Mouse (Mus musculus) MEL-GATA-1-ER (cell line): Measurements from ENCODE around the gene Eno1.
"Not testable (repeated sequence)": the region's sequence is repeated elsewhere in the genome, so short reads cannot be mapped to it uniquely, and the experiment has no call there.

ENCODE experiments used
- DNase-seq: peaks from one replicate; pipeline ENCODE4 v3.0.0-alpha.2; 2012; ENCODE audit warnings: low read depth; ENCODE audit errors: extremely low read depth

Eno1 gene

GRCm38 (mm10) chr4:150280459-150280858 is 43.9 kb downstream of the Eno1 start:
- DNase-seq: no peak

GRCm38 (mm10) chr4:150281018-150281761 is 44.7 kb downstream of the Eno1 start, which contains the start of gene Rere:
TSS of gene Rere (plus strand) at chr4:150281646.
- DNase-seq: peak; percentile 75

- DNase-seq: no peak
Observed at GRCm38 (mm10) chr4:150281891-150282630, 45.5 kb downstream of the Eno1 start.

- no peak for DNase-seq
Observed at GRCm38 (mm10) chr4:150282631-150283334, 46.3 kb downstream of the Eno1 start.

GRCm38 (mm10) chr4:150283335-150283638 is 46.8 kb downstream of the Eno1 start:
- DNase-seq: no peak

- no peak for DNase-seq
Observed at GRCm38 (mm10) chr4:150283993-150284392, 47.5 kb downstream of the Eno1 start.

GRCm38 (mm10) chr4:150286980-150287379 is 50.5 kb downstream of the Eno1 start:
- DNase-seq: no peak

DNA sequence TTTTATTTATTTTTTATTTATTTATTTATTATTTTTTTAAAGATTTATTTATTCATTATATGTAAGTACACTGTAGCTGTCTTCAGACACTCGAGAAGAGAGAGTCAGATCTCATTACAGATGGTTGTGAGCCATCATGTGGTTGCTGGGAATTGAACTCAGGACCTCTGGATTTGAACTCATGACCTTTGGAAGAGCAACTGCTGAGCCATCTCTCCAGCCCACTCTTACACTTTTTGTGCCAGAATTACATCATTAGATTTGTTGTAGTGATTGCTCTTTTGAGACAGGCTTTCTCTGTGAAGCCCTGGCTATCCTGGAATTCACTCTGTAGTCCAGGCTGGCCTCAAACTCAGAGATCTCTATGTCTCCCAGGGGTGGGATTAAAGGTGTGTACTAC is 50.9 kb downstream of the Eno1 start:
- DNase-seq: not testable (repeated sequence)

GRCm38 (mm10) chr4:150291900-150292299 is 55.4 kb downstream of the Eno1 start:
- no peak for DNase-seq

GRCm38 (mm10) chr4:150294870-150295269 is 58.3 kb downstream of the Eno1 start:
- DNase-seq: no peak

DNA sequence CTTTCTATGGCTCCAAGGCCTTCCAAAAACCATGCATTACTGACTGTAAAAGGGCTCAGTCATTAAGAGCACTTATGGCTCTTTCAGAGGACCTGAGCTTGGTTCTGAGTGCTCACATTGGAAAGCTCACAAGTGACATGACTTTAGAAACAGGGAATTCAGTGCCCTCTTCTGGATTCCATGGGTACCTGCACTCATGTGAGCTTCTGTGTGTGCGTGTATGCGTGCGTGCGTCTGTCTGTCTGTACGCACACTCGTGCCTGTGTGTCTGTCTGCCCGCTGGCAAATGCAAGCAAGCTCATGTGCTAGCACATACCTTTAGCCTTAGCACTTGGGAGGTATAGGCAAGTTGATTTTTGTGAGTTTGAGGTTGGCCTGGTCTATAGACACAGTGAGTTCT is 59.4 kb downstream of the Eno1 start:
- no peak for DNase-seq
